Mouse (Mus musculus) spleen, adult 2 months (tissue): Measurements from ENCODE around the gene Shld2.

Experiments
- CTCF ChIP-seq: fragments of 200-500 bp; IDR thresholded peaks from 2 replicates; pipeline ENCODE4 v1.5.1; 2011; ENCODE audit warnings: mild to moderate bottlenecking, inconsistent platforms; ENCODE audit not compliant: insufficient read depth, insufficient read length, insufficient replicate concordance; ENCODE audit errors: extremely low read depth
- POLR2A ChIP-seq: fragments of 200-500 bp; IDR thresholded peaks from 2 replicates; pipeline ENCODE4 v1.6.1; 2011; ENCODE audit warnings: low read depth, low read length, inconsistent platforms

DNA sequence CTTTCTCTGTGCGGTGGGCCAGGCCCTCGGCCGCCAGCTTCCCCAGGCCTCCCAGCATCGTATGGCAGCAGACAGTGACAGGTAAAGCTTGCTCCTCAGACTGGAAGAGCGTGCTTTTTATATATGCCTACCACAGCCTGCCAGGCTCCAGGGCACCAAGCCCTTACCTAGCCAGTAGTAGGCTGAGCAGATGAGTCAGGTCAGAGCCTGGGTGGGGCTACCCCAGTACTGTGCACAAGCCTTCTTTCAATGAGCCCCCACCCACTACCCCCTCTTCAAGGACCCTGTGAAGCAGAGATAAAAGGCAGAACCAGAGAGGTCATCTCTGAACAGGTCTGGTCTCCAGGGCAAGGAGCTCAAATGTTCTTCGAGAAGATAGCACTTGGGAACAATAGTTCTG, 45.0 kb upstream of the Shld2 start, which contains the start of gene Fam25c:
- TF ChIP-seq CTCF (no peak), POLR2A (no peak)
